17 mouse cellular contexts compared by ENCODE assay signal in the genomic region with DNA sequence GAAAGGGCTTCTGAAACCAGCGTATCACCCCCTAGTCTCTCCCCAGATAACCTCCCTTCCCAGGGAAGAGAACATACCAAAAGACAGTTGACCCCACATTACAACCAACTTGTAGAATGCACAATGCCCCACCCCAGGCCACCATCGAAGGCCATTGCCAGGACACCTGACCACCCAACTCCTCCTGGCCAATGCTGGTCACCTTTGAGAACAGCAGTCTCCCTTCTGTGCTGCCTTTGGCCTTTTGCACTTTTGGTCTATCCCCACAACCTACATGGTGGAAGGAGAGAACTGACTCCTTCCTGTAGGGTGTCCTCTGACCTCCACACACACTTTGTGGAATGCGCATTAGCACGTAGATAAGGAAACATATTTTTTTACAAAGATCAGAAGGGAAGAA. TPM values are rescaled to one million over a fixed set of nuclear protein-coding genes. Genes with fewer than 3 reads are reported as not detected.
DNase-seq lines count a peak whose midpoint lies in the region; ATAC-seq and TF ChIP-seq lines count a peak whose summit lies in the region.
"Had no signal": no experiment of that assay in that cellular context is flagged by ENCODE, and none has a peak within 500 bp of the region (broad histone marks: within the 10 kb centered on the region; RNA-seq: fewer than 3 reads in every experiment).

No protein-coding gene starts in this region.

- peaks cover 99% of the 10 kb centered on the region for H3K36me3 ChIP-seq in heart, embryonic 13.5 days
- peaks cover 96% of the 10 kb centered on the region for H3K36me3 ChIP-seq in heart, postnatal 0 days (replicated peaks; ENCODE audit: control insufficient read depth, insufficient read depth, low read length)
- H3K36me3 ChIP-seq in neural tube, embryonic 13.5 days: peaks cover 92% of the 10 kb centered on the region

- H3K9me3 ChIP-seq in heart, embryonic 13.5 days: no peaks in the 10 kb centered on the region
- no peaks in the 10 kb centered on the region for H3K9me3 ChIP-seq in heart, postnatal 0 days (replicated peaks; ENCODE audit: control insufficient read depth, low read length)
- H3K9me3 ChIP-seq in neural tube, embryonic 13.5 days: no peaks in the 10 kb centered on the region
- H3K9me3 ChIP-seq: embryonic facial prominence, embryonic 10.5 days; embryonic facial prominence, embryonic 12.5 days; forebrain, embryonic 13.5 days; forebrain, embryonic 15.5 days had no signal

- no peak for ATAC-seq in heart, embryonic 13.5 days (ENCODE audit: extremely low read depth, insufficient number of reproducible peaks, low FRiP score, low TSS enrichment)
- no peak for ATAC-seq in heart, postnatal 0 days (ENCODE audit: insufficient read depth, low read depth)
- no peak for ATAC-seq in neural tube, embryonic 13.5 days (ENCODE audit: low read depth)
- ATAC-seq: forebrain, embryonic 13.5 days; forebrain, embryonic 15.5 days had no signal

- 0 out of 2 replicates have a peak, but pooled peaks cover 4% of the 10 kb centered on the region for H3K4me1 ChIP-seq in heart, embryonic 13.5 days
- no peaks in the 10 kb centered on the region for H3K4me1 ChIP-seq in heart, postnatal 0 days (ENCODE audit: control insufficient read depth, insufficient read depth)
- H3K4me1 ChIP-seq in neural tube, embryonic 13.5 days (replicated peaks): no peaks in the 10 kb centered on the region
- H3K4me1 ChIP-seq: embryonic facial prominence, embryonic 10.5 days; embryonic facial prominence, embryonic 12.5 days; forebrain, embryonic 13.5 days; forebrain, embryonic 15.5 days had no signal

- no peak overlapping the region for H3K4me3 ChIP-seq in heart, embryonic 13.5 days
- no peak overlapping the region for H3K4me3 ChIP-seq in heart, postnatal 0 days (ENCODE audit: low read depth, low read length)
- H3K4me3 ChIP-seq in neural tube, embryonic 13.5 days: no peak overlapping the region
- H3K4me3 ChIP-seq: embryonic facial prominence, embryonic 10.5 days; embryonic facial prominence, embryonic 12.5 days; forebrain, embryonic 13.5 days; forebrain, embryonic 15.5 days had no signal

- H3K27me3 ChIP-seq in heart, embryonic 13.5 days (replicated peaks): no peaks in the 10 kb centered on the region
- H3K27me3 ChIP-seq in heart, postnatal 0 days (ENCODE audit: control insufficient read depth, insufficient read depth, low read length): no peaks in the 10 kb centered on the region
- H3K27me3 ChIP-seq in neural tube, embryonic 13.5 days: no peaks in the 10 kb centered on the region
- H3K27me3 ChIP-seq: embryonic facial prominence, embryonic 12.5 days; forebrain, embryonic 13.5 days; forebrain, embryonic 15.5 days had no signal

- no peak overlapping the region for H3K9ac ChIP-seq in heart, embryonic 13.5 days
- H3K9ac ChIP-seq in heart, postnatal 0 days (replicated peaks; ENCODE audit: low read depth, low read length): no peak overlapping the region
- no peak overlapping the region for H3K9ac ChIP-seq in neural tube, embryonic 13.5 days
- H3K9ac ChIP-seq: embryonic facial prominence, embryonic 12.5 days; forebrain, embryonic 13.5 days; forebrain, embryonic 15.5 days had no signal

- no peak for TF ChIP-seq EP300 in heart, postnatal 0 days (IDR thresholded peaks at IDR 0.05; ENCODE audit: low read depth)

- TF ChIP-seq CTCF in heart, postnatal 0 days (IDR thresholded peaks at IDR 0.05; ENCODE audit: low read depth): no peak

- peak overlapping the region; percentile 21; the same call in 1 of the 2 replicates for H3K27ac ChIP-seq in heart, embryonic 13.5 days (replicated peaks)
- peak overlapping the region; percentile 69 for H3K27ac ChIP-seq in heart, postnatal 0 days (ENCODE audit: low read depth)
- 0 out of 2 replicates have a peak overlapping the region, but pooled peaks have one; percentile 23 for H3K27ac ChIP-seq in neural tube, embryonic 13.5 days (replicated peaks)
- H3K27ac ChIP-seq: embryonic facial prominence, embryonic 10.5 days; embryonic facial prominence, embryonic 12.5 days; forebrain, embryonic 13.5 days; forebrain, embryonic 15.5 days had no signal

- DNase-seq in heart, adult 8-10 months (ENCODE audit: low spot score): no peak
- no peak for DNase-seq in heart, postnatal 0 days (ENCODE audit: low spot score)
- DNase-seq in heart, adult 18-20 months: no peak
- DNase-seq in neural tube, embryonic 10.5 days (ENCODE audit: extremely low spot score, low spot score): no peak
- no peak for DNase-seq in kidney, adult 8-10 months
- DNase-seq: adrenal gland, adult 2 months; adrenal gland, postnatal 25 days; cerebellum, adult 11-12 months; cerebellum, adult 2 months; cerebellum, adult 9-10 months; cerebellum, postnatal 25 days had no signal

- no peak overlapping the region for H3K4me2 ChIP-seq in heart, embryonic 13.5 days
- no peak overlapping the region for H3K4me2 ChIP-seq in heart, postnatal 0 days (ENCODE audit: low read depth, low read length)
- H3K4me2 ChIP-seq in neural tube, embryonic 13.5 days: no peak overlapping the region
- H3K4me2 ChIP-seq: embryonic facial prominence, embryonic 12.5 days; forebrain, embryonic 13.5 days; forebrain, embryonic 15.5 days had no signal

- WGBS in heart, embryonic 13.5 days: 88% methylated on average over 4 of the region's 4 CpGs
- 88% methylated on average over 4 of the region's 4 CpGs for WGBS in heart, postnatal 0 days
- WGBS in neural tube, embryonic 13.5 days: 97% methylated on average over 4 of the region's 4 CpGs

RNA-seq across cellular contexts. Expression of a gene that starts 20.9 kb away (rescaled TPM):
- 43.8 and 45.3 TPM in 2 replicates for polyA plus RNA-seq in heart, embryonic 13.5 days (2015; fragmentation: Nextera tagmentation; extraction: Ambion mirVana)
- 10 to 100 TPM; 18.0 to 19.6 (median 19.1) TPM for total RNA-seq in heart, adult 8-10 months (2022)
- 18.2 and 25.9 TPM in 2 replicates for total RNA-seq in heart, postnatal 0 days (2014; rRNA removed; ENCODE audit: low replicate concordance)
- polyA plus RNA-seq in heart, postnatal 0 days (2015; fragmentation: Nextera tagmentation; extraction: Ambion mirVana): 24.1 and 25.7 TPM in 2 replicates
- 10 to 100 TPM; 20.4 to 20.9 TPM for total RNA-seq in heart, adult 18-20 months (2021)
- 84.1 and 98.4 TPM in 2 replicates for polyA plus RNA-seq in neural tube, embryonic 13.5 days (2015; fragmentation: Nextera tagmentation; extraction: Ambion mirVana)

RNA-seq across cellular contexts. Expression of a gene that starts 21.0 kb away (rescaled TPM):
- 25.9 and 26.8 TPM in 2 replicates for polyA plus RNA-seq in heart, embryonic 13.5 days (2015; fragmentation: Nextera tagmentation; extraction: Ambion mirVana)
- total RNA-seq in heart, adult 8-10 months (2022): 10 to 100 TPM; 12.9 to 19.4 (median 14.8) TPM
- 16.4 and 17.8 TPM in 2 replicates for total RNA-seq in heart, postnatal 0 days (2014; rRNA removed; ENCODE audit: low replicate concordance)
- 13.5 and 15.3 TPM in 2 replicates for polyA plus RNA-seq in heart, postnatal 0 days (2015; fragmentation: Nextera tagmentation; extraction: Ambion mirVana)
- total RNA-seq in heart, adult 18-20 months (2021): 10 to 100 TPM; 15.0 to 17.3 TPM
- 35.2 and 36.5 TPM in 2 replicates for polyA plus RNA-seq in neural tube, embryonic 13.5 days (2015; fragmentation: Nextera tagmentation; extraction: Ambion mirVana)
